Mouse (Mus musculus) stomach, embryonic 14.5 days (tissue): ENCODE results near the gene Ky. TPM values are rescaled to one million over a fixed set of nuclear protein-coding genes. Genes with fewer than 3 reads are reported as not detected.

Experiments
- ATAC-seq: fragments of 200-750 bp; cut with Nextera tagmentation; 2 replicates; pipeline ENCODE4 v1.8.0; 2017; ENCODE audit warnings: low read depth, moderate TSS enrichment; ENCODE audit not compliant: insufficient number of reproducible peaks, insufficient read depth, low FRiP score
- H3K27ac ChIP-seq: fragments of 300-500 bp; sonication (generic); 2 replicates; pipeline ENCODE4 v1.5.1; 2014; ENCODE audit warnings: mild to moderate bottlenecking, low read length, moderate library complexity, mixed read lengths
- H3K27me3 ChIP-seq: fragments of 300-500 bp; sonication (generic); 2 replicates; pipeline ENCODE4 v1.6.1; 2014; ENCODE audit warnings: low read length, control low read depth, mixed read lengths; ENCODE audit not compliant: control insufficient read depth, insufficient read depth
- H3K36me3 ChIP-seq: fragments of 300-500 bp; sonication (generic); 2 replicates; pipeline ENCODE4 v1.6.1; 2014; ENCODE audit warnings: mild to moderate bottlenecking, control low read depth, low read length, moderate library complexity, mixed read lengths; ENCODE audit not compliant: control insufficient read depth, insufficient read depth
- H3K4me1 ChIP-seq: fragments of 300-500 bp; sonication (generic); 2 replicates; pipeline ENCODE4 v1.6.1; 2014; ENCODE audit warnings: low read length, control low read depth, mixed read lengths; ENCODE audit not compliant: control insufficient read depth, insufficient read depth
- H3K4me2 ChIP-seq: fragments of 300-500 bp; sonication (generic); replicated peaks from 2 replicates; pipeline ENCODE4 v1.6.1; 2014; ENCODE audit warnings: low read depth, low read length, control low read depth
- H3K4me3 ChIP-seq: fragments of 300-500 bp; sonication (generic); 2 replicates; pipeline ENCODE4 v1.5.1; 2014; ENCODE audit warnings: low read depth, low read length, control low read depth
- H3K9ac ChIP-seq: fragments of 300-500 bp; sonication (generic); replicated peaks from 2 replicates; pipeline ENCODE4 v1.6.1; 2014; ENCODE audit warnings: low read depth, mild to moderate bottlenecking, control low read depth, low read length, moderate library complexity, mixed read lengths
- H3K9me3 ChIP-seq: fragments of 300-500 bp; sonication (generic); 2 replicates; pipeline ENCODE4 v1.6.1; 2016; ENCODE audit warnings: low read depth, low read length, control low read depth; ENCODE audit not compliant: control insufficient read depth
- WGBS: fragments of 180-500 bp; shearing (Covaris S2); extraction: QIAGEN DNeasy Blood & Tissue Kit; methylation state at CpG from one replicate; pipeline ENCODE4 v1.1.7; 2014; 5-methylcytosine and 5-hydroxymethylcytosine counted together
- polyA plus RNA-seq: library from polyadenylated mRNA; unstranded; fragments of >200 nt; fragmentation: Nextera tagmentation; extraction: Ambion mirVana; gene quantifications from 2 replicates; pipeline ENCODE4 v1.2.1, GENCODE M21; 2014

Gene Ky
- polyA plus RNA-seq, 1 experiment from 2014 or later, result 0.06 TPM

DNA sequence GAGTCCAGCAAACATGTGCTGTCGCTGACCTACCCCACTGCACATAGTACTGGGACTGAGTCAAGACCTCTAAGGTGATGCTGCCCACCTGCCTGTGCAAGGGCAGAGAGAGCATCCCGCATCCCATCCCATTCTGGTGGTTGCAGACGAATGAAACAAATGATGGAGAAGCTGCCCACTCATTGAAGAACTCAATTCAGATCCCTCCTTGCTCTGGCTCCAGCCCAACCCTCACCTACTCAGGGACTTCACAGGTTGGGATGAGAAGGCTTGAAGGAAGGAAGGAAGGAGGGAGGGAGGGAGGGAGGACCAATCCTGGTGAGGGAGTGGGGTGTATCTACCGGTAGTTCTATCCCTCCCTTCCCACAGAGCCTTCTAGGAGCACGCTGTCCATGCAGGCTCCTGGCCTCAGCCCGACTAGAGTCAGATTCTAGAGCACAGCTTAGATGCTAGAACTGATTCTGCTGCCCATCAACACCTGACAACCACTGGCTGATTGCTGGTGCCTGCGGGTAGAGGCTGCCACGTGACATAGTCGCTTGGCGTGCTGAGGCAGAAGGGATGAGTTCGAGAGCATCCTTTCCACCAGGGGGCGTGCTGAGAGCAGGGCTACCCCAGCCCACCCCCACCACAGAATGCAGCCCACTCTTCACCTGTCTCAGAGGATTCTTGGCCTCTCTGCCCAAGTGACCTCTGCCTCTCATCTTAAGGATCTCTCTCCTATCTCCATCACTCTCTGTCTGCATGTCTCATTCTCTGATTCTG is 13.3 kb upstream of the Ky start:
- Histone ChIP-seq H3K36me3 (no peaks in the 10 kb centered on the region), H3K27ac (no peak overlapping the region), H3K4me3 (no peak overlapping the region), H3K9ac (no peak overlapping the region), H3K27me3 (no peaks in the 10 kb centered on the region), H3K4me2 (no peak overlapping the region), H3K9me3 (no peaks in the 10 kb centered on the region), H3K4me1 (no peaks in the 10 kb centered on the region)
- 46% methylated on average over 12 of the region's 12 CpGs for WGBS
- ATAC-seq, result no peak

DNA sequence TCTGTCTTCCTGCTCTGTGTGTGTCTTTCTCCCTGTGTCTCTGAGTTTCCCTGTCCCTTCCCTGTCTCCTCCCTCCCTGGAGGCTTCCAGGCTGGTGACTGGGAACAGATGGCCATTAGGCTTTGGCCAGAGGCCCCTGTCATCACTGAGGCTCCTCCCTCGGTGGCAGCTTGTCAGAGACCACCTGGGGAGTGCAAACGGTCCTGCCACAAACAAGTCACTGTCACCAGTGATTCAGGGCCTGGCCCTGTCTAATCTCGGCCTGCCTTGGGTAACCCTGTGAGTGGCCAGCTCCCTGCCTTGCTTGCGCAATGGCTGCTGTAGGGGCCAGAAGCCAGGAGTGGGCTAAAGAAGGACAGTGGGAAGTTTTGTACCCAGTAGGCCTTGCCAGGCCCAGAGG is 12.5 kb upstream of the Ky start:
- H3K36me3 ChIP-seq, result no peaks in the 10 kb centered on the region
- no peak overlapping the region for H3K4me3 ChIP-seq
- no peak overlapping the region for H3K4me2 ChIP-seq
- H3K4me1 ChIP-seq, result no peaks in the 10 kb centered on the region
- no peak for ATAC-seq
- H3K9ac ChIP-seq, result no peak overlapping the region
- H3K9me3 ChIP-seq, result no peaks in the 10 kb centered on the region
- 28% methylated on average over 4 of the region's 4 CpGs for WGBS
- H3K27me3 ChIP-seq, result no peaks in the 10 kb centered on the region
- H3K27ac ChIP-seq, result no peak overlapping the region

DNA sequence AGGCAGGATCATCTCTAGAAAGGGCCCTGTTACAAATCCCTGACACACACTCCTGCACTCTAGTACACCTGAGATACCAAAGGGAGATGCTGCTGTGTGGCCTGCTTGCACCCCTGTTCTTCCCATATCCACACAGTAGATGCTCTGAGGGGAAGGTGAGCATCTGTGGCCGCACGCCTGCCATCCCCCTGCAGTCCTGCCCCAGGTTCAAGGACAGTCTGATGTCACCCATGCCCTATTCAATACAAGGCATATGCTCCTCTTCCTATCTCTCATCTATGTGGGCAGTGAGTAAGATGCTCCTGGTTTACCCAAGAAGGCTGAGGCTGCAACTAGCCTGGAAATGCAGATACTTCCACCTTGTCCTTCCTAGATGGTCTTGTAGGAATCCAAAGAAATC is 11.6 kb upstream of the Ky start:
- 92% methylated on average over 2 of the region's 2 CpGs for WGBS
- ATAC-seq, result no peak
- Histone ChIP-seq H3K9ac (no peak overlapping the region), H3K27ac (no peak overlapping the region), H3K27me3 (no peaks in the 10 kb centered on the region), H3K9me3 (no peaks in the 10 kb centered on the region), H3K36me3 (no peaks in the 10 kb centered on the region), H3K4me3 (no peak overlapping the region), H3K4me2 (no peak overlapping the region), H3K4me1 (no peaks in the 10 kb centered on the region)

DNA sequence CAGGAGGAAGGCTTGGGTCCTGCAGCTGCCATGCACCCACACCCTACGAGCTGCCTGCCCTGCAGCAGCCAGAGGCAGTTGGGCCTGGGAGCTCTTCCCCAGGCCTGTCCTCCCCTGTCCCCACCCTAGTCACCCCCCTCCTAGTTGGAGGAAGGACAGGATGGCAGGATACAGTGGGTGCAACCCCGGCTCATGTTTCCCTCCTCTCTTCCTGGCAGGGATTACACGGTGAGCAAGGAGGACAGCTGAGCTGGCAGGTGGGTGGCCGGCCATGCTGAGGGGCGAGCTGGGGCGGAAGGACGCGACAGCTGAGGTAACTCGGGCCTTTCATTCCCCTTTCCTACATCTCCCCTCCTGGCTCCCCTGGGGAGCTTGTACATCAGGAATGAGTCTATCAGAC is 11.1 kb upstream of the Ky start:
- no peak for ATAC-seq
- H3K9me3 ChIP-seq, result no peaks in the 10 kb centered on the region
- H3K36me3 ChIP-seq, result no peaks in the 10 kb centered on the region
- H3K4me3 ChIP-seq, result no peak overlapping the region
- H3K27me3 ChIP-seq, result no peaks in the 10 kb centered on the region
- H3K4me1 ChIP-seq, result no peaks in the 10 kb centered on the region
- no peak overlapping the region for H3K9ac ChIP-seq
- H3K4me2 ChIP-seq, result no peak overlapping the region
- H3K27ac ChIP-seq, result no peak overlapping the region
- 62% methylated on average over 9 of the region's 9 CpGs for WGBS

DNA sequence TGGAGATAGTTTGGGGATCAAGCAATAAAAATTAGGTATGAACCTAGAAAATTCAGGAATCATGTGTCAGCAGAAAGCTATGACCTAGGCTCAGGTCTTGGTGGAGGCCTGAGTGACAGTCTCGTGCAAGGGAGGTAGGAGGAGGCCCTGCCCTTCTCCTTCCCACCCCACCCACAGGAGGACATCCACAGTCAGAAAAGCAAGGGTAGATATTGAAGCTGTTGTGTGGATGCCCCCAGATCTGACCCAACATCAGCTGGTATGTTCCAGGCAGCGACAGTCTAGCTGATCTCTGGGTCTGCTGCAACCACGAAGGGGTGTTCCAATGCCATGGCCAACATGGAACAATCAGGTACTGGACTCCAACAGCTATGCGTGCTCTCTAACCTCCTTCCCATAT is 10.3 kb upstream of the Ky start:
- no peak for ATAC-seq
- no peaks in the 10 kb centered on the region for H3K27me3 ChIP-seq
- 88% methylated on average over 4 of the region's 4 CpGs for WGBS
- no peak overlapping the region for H3K9ac ChIP-seq
- H3K4me3 ChIP-seq, result no peak overlapping the region
- H3K36me3 ChIP-seq, result no peaks in the 10 kb centered on the region
- no peaks in the 10 kb centered on the region for H3K9me3 ChIP-seq
- H3K27ac ChIP-seq, result no peak overlapping the region
- H3K4me2 ChIP-seq, result no peak overlapping the region
- H3K4me1 ChIP-seq, result no peaks in the 10 kb centered on the region

DNA sequence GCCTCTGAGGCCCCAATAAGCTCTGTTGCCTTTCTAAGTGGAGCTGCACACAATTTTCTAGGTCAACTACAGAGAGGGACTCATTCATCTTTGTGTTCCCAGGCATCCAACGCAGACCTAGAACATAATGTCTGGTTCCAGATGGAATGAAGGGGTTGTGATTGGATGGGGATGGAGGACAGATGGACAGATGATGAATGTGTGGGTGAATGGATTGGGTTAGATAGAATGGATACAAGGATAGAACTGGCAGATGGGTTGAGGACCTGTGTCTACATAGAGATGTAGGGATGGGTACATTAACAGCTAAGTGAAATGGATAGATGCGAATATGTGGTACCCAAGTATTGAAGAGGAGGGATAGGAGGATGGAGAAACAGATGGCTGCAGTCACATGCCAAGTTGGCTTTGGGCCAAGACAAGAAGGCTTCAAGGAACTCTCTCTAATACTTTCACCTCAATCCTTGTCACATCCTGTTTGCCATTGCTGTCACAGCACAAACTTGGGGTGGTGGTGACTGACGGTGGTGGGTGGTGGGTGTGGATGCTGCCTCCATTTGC is 9.0 kb upstream of the Ky start:
- H3K36me3 ChIP-seq, result no peaks in the 10 kb centered on the region
- no peak overlapping the region for H3K4me3 ChIP-seq
- H3K4me2 ChIP-seq, result no peak overlapping the region
- no peaks in the 10 kb centered on the region for H3K9me3 ChIP-seq
- H3K4me1 ChIP-seq, result no peaks in the 10 kb centered on the region
- WGBS, result 82% methylated on average over 3 of the region's 3 CpGs
- no peak for ATAC-seq
- no peak overlapping the region for H3K9ac ChIP-seq
- H3K27ac ChIP-seq, result no peak overlapping the region
- H3K27me3 ChIP-seq, result no peaks in the 10 kb centered on the region

DNA sequence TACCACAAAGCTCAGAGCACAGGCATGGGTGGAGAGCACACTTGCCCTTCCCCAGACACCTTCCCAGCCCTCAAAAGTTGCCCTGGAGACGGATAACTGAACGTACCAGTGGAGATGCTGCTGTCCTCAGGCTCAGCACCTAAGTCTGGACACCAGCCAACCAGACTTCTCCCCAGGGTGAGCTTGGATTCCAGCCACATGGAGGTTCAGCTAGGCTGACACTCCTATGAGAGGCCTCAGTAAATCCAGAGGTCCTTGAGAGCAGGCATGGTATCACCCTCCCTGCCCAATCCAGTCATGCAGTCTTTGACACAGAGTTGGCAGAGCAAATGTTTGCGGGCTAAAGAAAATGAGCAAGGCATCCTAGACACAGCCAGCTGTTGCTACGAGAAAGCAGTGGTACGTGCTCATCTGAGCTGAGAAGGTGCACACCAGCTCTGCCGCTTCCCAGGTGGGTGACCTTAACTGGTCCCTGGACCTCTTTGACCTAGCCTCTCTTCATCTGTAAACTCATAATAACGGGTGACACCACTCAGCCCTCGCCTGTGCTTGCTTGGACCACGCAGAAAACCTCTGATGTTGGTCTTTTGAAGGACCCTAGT is 8.4 kb upstream of the Ky start:
- Histone ChIP-seq H3K27me3 (no peaks in the 10 kb centered on the region), H3K36me3 (no peaks in the 10 kb centered on the region), H3K4me3 (no peak overlapping the region), H3K9ac (no peak overlapping the region), H3K27ac (no peak overlapping the region), H3K4me2 (no peak overlapping the region), H3K9me3 (no peaks in the 10 kb centered on the region), H3K4me1 (no peaks in the 10 kb centered on the region)
- WGBS, result 84% methylated on average over 9 of the region's 9 CpGs
- no peak for ATAC-seq

DNA sequence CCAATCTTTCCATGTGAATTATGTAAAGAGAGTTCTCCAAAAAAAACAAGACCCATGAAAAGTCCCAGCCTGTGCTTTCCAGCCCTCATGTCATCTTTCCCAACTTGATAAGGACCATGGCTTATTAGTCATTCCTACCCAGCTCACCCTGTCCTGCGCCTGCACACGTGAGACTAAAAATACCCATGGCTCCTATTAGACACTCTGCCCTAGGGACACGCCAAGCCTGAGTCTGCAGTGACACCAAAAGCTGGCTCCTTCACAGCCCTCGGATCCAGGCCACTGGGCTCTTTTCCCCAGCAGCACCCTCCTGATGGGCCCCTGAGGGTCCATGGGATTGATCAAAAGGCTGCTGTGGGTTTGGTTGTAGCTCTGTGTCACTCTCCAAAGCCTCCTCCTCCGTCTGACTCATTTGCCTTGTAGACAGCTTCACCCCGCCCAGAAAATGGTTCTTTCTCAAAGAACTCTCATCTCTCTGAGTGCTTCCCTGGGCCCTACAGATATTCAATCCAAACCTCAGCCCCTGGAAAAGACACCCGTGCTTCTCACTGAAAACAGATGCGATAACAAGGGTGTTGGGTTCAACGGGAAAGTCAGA is 7.6 kb upstream of the Ky start:
- Histone ChIP-seq H3K27ac (no peak overlapping the region), H3K4me2 (no peak overlapping the region), H3K27me3 (no peaks in the 10 kb centered on the region), H3K9me3 (no peaks in the 10 kb centered on the region), H3K36me3 (no peaks in the 10 kb centered on the region), H3K4me3 (no peak overlapping the region), H3K9ac (no peak overlapping the region), H3K4me1 (no peaks in the 10 kb centered on the region)
- no peak for ATAC-seq
- WGBS, result 80% methylated on average over 9 of the region's 9 CpGs
